Mouse (Mus musculus): ENCODE data around the gene Kdm1b. TPM values are rescaled to one million over a fixed set of nuclear protein-coding genes. Genes with fewer than 3 reads are reported as not detected.

The Kdm1b gene
- total and polyA plus RNA-seq, 3 experiments = 9.6 to 12.6 TPM; not detected in 1

DNA sequence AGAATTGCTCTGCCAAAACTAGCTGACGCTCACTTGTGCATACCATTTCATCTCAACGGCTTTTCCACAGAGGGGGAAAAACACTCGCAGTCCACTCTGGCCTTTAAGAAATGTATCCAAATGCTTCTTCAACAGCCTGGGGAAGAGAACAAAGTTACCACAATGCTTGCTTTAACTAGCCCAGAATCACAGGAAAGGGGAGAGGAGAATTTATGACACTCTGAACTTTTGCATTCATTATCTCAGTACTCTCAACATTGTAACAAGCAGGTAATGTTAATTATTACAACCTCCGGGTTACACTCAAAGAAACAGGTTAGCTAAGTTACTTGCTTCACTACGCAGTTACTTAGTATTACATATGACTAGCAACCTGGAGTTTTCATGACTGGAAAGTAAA lies 3.2 kb upstream of the Kdm1b start:
- H3K79me2 ChIP-seq (ENCODE audit: control insufficient read depth, insufficient read depth, low read length, poor library complexity) = peaks cover 3% of the 10 kb centered on the region
- no peaks in the 10 kb centered on the region for H3K9me3 ChIP-seq (replicated peaks; ENCODE audit: insufficient read depth, low read length)
- H3K36me3 ChIP-seq (ENCODE audit: control insufficient read depth in 1 of 2, insufficient read depth in 2 of 2, low read length in 2 of 2) = no peaks in the 10 kb centered on the region
- DNase-seq (ENCODE audit: low read depth, low spot score) = no peak
- H3K9ac ChIP-seq (ENCODE audit: control insufficient read depth, low read depth, low read length, poor library complexity, severe bottlenecking) = no peak overlapping the region
- no peak overlapping the region for H3K4me3 ChIP-seq (ENCODE audit: control insufficient read depth in 1 of 2, insufficient read depth in 1 of 2, low read depth in 2 of 2, low read length in 2 of 2)
- H3K27ac ChIP-seq (ENCODE audit: control insufficient read depth, low read depth, low read length) = no peak overlapping the region
- no peaks in the 10 kb centered on the region for H3K27me3 ChIP-seq (ENCODE audit: control insufficient read depth in 1 of 2, insufficient read depth in 2 of 2, low read length in 2 of 2)
- peaks cover 0 to 5% of the 10 kb centered on the region in 2 experiments; a peak in 2 of 4 replicates for H3K4me1 ChIP-seq (ENCODE audit: control insufficient read depth in 1 of 2, insufficient read depth in 2 of 2, low read length in 2 of 2)
- TF ChIP-seq BHLHE40 (IDR thresholded peaks at IDR 0.05; ENCODE audit: borderline replicate concordance, low read depth, low read length) (no peak), NRF1 (IDR thresholded peaks at IDR 0.05; ENCODE audit: insufficient read depth, low read depth, low read length, poor library complexity, severe bottlenecking) (no peak), KAT2A (conservative IDR thresholded peaks at IDR 0.05; ENCODE audit: low read depth, low read length) (no peak), SMC3 (IDR thresholded peaks at IDR 0.05; ENCODE audit: low read depth, low read length) (no peak), EP300 (IDR thresholded peaks at IDR 0.05; ENCODE audit: low read depth in 1 of 2, low read length in 2 of 2) (no peak), POLR2AphosphoS2 (IDR thresholded peaks at IDR 0.05; ENCODE audit: low read length) (no peak), TAL1 (IDR thresholded peaks at IDR 0.05; ENCODE audit: low read length) (no peak), TCF12 (IDR thresholded peaks at IDR 0.05; ENCODE audit: low read depth, low read length) (no peak), SIN3A (IDR thresholded peaks at IDR 0.05; ENCODE audit: low read length) (no peak), TBP (IDR thresholded peaks at IDR 0.05; ENCODE audit: low read depth, low read length) (no peak), ELF1 (IDR thresholded peaks at IDR 0.05; ENCODE audit: low read depth, low read length) (no peak), MAX (IDR thresholded peaks at IDR 0.05; ENCODE audit: low read length) (no peak), HCFC1 (IDR thresholded peaks at IDR 0.05; ENCODE audit: low read depth, low read length) (no peak), ZC3H11A (IDR thresholded peaks at IDR 0.05; ENCODE audit: low read depth, low read length) (no peak), RAD21 (IDR thresholded peaks at IDR 0.05; ENCODE audit: low read depth, low read length) (no peak), GABPA (IDR thresholded peaks at IDR 0.05; ENCODE audit: low read depth, low read length) (no peak)

DNA sequence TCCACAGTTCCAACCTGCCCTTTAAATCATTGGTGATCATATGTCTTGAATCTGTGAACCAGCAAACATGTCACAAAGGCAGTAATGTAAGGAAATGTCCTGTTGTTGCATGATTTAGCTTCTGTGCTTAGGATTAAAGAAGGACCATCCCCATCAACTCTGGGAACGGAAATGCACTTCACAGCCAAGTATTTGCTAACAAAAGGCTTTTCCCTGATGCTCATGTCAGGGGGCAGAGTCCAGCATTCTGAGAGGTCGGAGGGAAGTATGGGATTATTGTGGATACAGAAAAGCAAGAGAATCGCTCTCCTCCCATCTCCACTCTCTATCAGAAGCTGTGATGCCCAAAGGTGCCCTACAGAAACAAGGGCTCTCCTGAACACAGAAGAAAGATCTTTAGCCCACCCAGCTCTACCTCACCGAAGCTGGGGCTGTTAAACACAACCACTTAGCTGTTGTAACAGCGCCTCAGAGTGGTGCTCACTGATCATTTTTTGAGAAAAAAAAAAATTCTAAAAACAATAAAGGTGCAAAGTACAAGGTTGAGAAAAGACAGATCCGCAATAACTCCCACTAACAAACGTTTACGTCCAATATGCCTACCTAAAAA lies 1.2 kb upstream of the Kdm1b start:
- Histone ChIP-seq H3K27me3 (ENCODE audit: control insufficient read depth in 1 of 2, insufficient read depth in 2 of 2, low read length in 2 of 2) (no peaks in the 10 kb centered on the region), H3K9ac (ENCODE audit: control insufficient read depth, low read depth, low read length, poor library complexity, severe bottlenecking) (peak overlapping the region; percentile 74), H3K4me3 (ENCODE audit: control insufficient read depth in 1 of 2, insufficient read depth in 1 of 2, low read depth in 2 of 2, low read length in 2 of 2) (peak overlapping the region; percentile 89 to 92), H3K36me3 (ENCODE audit: control insufficient read depth in 1 of 2, insufficient read depth in 2 of 2, low read length in 2 of 2) (no peaks in the 10 kb centered on the region), H3K4me1 (ENCODE audit: control insufficient read depth in 1 of 2, insufficient read depth in 2 of 2, low read length in 2 of 2) (peaks cover 0 to 5% of the 10 kb centered on the region in 2 experiments; a peak in 2 of 4 replicates), H3K79me2 (ENCODE audit: control insufficient read depth, insufficient read depth, low read length, poor library complexity) (peaks cover 3% of the 10 kb centered on the region), H3K9me3 (replicated peaks; ENCODE audit: insufficient read depth, low read length) (no peaks in the 10 kb centered on the region), H3K27ac (ENCODE audit: control insufficient read depth, low read depth, low read length) (no peak overlapping the region)
- DNase-seq (ENCODE audit: low read depth, low spot score) = peak; percentile 59
- no peak for TF ChIP-seq RCOR1 (IDR thresholded peaks at IDR 0.05; ENCODE audit: low read depth, low read length)
- peak; percentile 84 for TF ChIP-seq ZNF384 (IDR thresholded peaks at IDR 0.05; ENCODE audit: low read depth, low read length)
- peak in 2 of 3 experiments; percentile 27 to 56; a peak in 4 of 6 replicates for TF ChIP-seq CTCF (IDR thresholded peaks at IDR 0.05 in 2 of 3, conservative IDR thresholded peaks at IDR 0.05 in 1 of 3; ENCODE audit: control insufficient read depth in 1 of 3, insufficient read depth in 1 of 3, low read depth in 2 of 3, low read length in 3 of 3, poor library complexity in 1 of 3, severe bottlenecking in 1 of 3)
- no peak for TF ChIP-seq CHD1 (IDR thresholded peaks at IDR 0.05; ENCODE audit: low read depth, low read length)
- peak; percentile 30; the same call in 1 of the 2 replicates for TF ChIP-seq ZC3H11A (IDR thresholded peaks at IDR 0.05; ENCODE audit: low read depth, low read length)
- peak; percentile 53 for TF ChIP-seq SMC3 (IDR thresholded peaks at IDR 0.05; ENCODE audit: low read depth, low read length)
- TF ChIP-seq RAD21 (IDR thresholded peaks at IDR 0.05; ENCODE audit: low read depth, low read length) = peak; percentile 59
